Mouse (Mus musculus): ENCODE data around the gene Tnfrsf13c.

Gene Tnfrsf13c

GRCm38 (mm10) chr15:82230098-82230611 lies 6.0 kb upstream of the Tnfrsf13c start:
- no peak for DNase-seq (ENCODE audit: low spot score in 2 of 2)

GRCm38 (mm10) chr15:82229542-82230045 lies 5.4 kb upstream of the Tnfrsf13c start:
- peak; percentile 86 to 87 for DNase-seq (ENCODE audit: low spot score in 2 of 2)

GRCm38 (mm10) chr15:82225769-82226168 lies 1.6 kb upstream of the Tnfrsf13c start:
- peak; percentile 55 to 62 for DNase-seq (ENCODE audit: low spot score in 2 of 2)

- no peak for DNase-seq (ENCODE audit: low spot score in 2 of 2)
These were observed 540 bp upstream of the Tnfrsf13c start for GRCm38 (mm10) chr15:82224602-82225215.

GRCm38 (mm10) chr15:82223251-82223650 lies 918 bp downstream of the Tnfrsf13c start:
- peak in 1 of 2 experiments; percentile 53 for DNase-seq (ENCODE audit: low spot score in 2 of 2)

- no peak for DNase-seq (ENCODE audit: low spot score in 2 of 2)
These were observed 2.9 kb downstream of the Tnfrsf13c start for GRCm38 (mm10) chr15:82221104-82221860.

GRCm38 (mm10) chr15:82220003-82220675 lies 4.0 kb downstream of the Tnfrsf13c start:
- DNase-seq (ENCODE audit: low spot score in 2 of 2), result no peak

- DNase-seq (ENCODE audit: low spot score in 2 of 2), result peak; percentile 91 to 92
These were observed 5.1 kb downstream of the Tnfrsf13c start for GRCm38 (mm10) chr15:82218778-82219666.

- no peak for DNase-seq (ENCODE audit: low spot score in 2 of 2)
These were observed 6.2 kb downstream of the Tnfrsf13c start for GRCm38 (mm10) chr15:82217980-82218379.

- DNase-seq (ENCODE audit: low spot score in 2 of 2), result peak in 1 of 2 experiments; percentile 36
These were observed 7.1 kb downstream of the Tnfrsf13c start for GRCm38 (mm10) chr15:82217039-82217438.

GRCm38 (mm10) chr15:82216142-82216827 lies 7.9 kb downstream of the Tnfrsf13c start:
- no peak for DNase-seq (ENCODE audit: low spot score in 2 of 2)

- no peak for DNase-seq (ENCODE audit: low spot score in 2 of 2)
These were observed 8.7 kb downstream of the Tnfrsf13c start for GRCm38 (mm10) chr15:82215332-82216046.

- DNase-seq (ENCODE audit: low spot score in 2 of 2), result no peak
These were observed 10.9 kb downstream of the Tnfrsf13c start for GRCm38 (mm10) chr15:82213222-82213621.

- no peak for DNase-seq (ENCODE audit: low spot score in 2 of 2)
These were observed 11.5 kb downstream of the Tnfrsf13c start, which contains the start of gene Shisa8 for GRCm38 (mm10) chr15:82212752-82213063. Gene Shisa8, minus strand, starts transcription at chr15:82212815.

GRCm38 (mm10) chr15:82211911-82212751 lies 12.0 kb downstream of the Tnfrsf13c start:
- peak in 1 of 2 experiments; percentile 52 for DNase-seq (ENCODE audit: low spot score in 2 of 2)

GRCm38 (mm10) chr15:82211281-82211680 lies 12.9 kb downstream of the Tnfrsf13c start:
- no peak for DNase-seq (ENCODE audit: low spot score in 2 of 2)

- DNase-seq (ENCODE audit: low spot score in 2 of 2), result no peak
These were observed 13.4 kb downstream of the Tnfrsf13c start for GRCm38 (mm10) chr15:82210801-82211200.

GRCm38 (mm10) chr15:82209295-82210050 lies 14.7 kb downstream of the Tnfrsf13c start:
- DNase-seq (ENCODE audit: low spot score in 2 of 2), result no peak

Measured in spleen, postnatal 36 days (tissue).